In the genomic region with DNA sequence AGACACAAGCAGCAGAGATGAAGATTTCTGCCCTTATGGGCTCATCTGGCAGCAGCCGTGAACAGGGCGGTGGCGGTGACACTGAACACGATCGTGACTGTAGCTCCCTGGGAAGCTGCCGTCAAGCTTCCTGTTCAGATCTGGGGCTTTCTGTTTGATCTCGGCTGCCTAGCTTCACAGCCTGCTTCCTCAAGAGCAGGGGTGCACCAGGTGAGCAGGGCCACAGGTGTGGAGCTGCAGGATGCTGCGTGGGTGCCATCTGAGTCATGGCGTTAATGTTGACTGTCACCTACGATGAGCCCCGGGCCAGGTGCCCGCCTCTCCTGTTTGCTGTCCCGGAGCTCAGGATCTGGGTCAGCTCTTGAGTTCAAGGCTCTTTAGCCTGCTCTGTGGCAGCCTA, we compare ENCODE assay signal across 31 mouse cellular contexts. TPM values are rescaled to one million over a fixed set of nuclear protein-coding genes. Genes with fewer than 3 reads are reported as not detected.
A peak's percentile ranks its signal among the peaks of the same experiment; 100 is the strongest.
DNase-seq lines count a peak whose midpoint lies in the region; ATAC-seq lines count a peak whose summit lies in the region.
"Had no signal": no experiment of that assay in that cellular context is flagged by ENCODE, and none has a peak within 500 bp of the region (broad histone marks: within the 10 kb centered on the region; RNA-seq: fewer than 3 reads in every experiment).

No protein-coding gene starts in this region.

- no peak overlapping the region for H3K27ac ChIP-seq in forebrain, embryonic 12.5 days
- H3K27ac ChIP-seq: embryonic facial prominence, embryonic 13.5 days; forebrain, embryonic 10.5 days; gastrocnemius, adult 2 months; hindbrain, embryonic 13.5 days; left cerebral cortex, adult 2 months; liver, embryonic 15.5 days; lung, embryonic 15.5 days; neural tube, embryonic 12.5 days; stomach, postnatal 0 days had no signal

- peak; percentile 80 for DNase-seq in CD4-positive helper T cell, adult 2 months (ENCODE audit: low read depth, low spot score)
- DNase-seq in CD8-positive naive resting alpha-beta T cell, adult 2 months (ENCODE audit: low read depth in 2 of 2, low spot score in 2 of 2), result peak; percentile 44 to 57
- peak; percentile 82 for DNase-seq in naive thymus-derived CD4-positive, alpha-beta T cell, adult 2 months (ENCODE audit: low read depth)
- peak; percentile 82 for DNase-seq in thymus, postnatal 14 days
- no peak for DNase-seq in lung, postnatal 10 days
- DNase-seq in B cell, adult 2 months, result no peak
- no peak for DNase-seq in left cerebral cortex, adult 18-20 months (ENCODE audit: low spot score in 2 of 2)
- DNase-seq: adrenal gland, postnatal 10 days; cerebellum, adult 11 months; cerebellum, adult 9-10 months; cerebellum, postnatal 36 days; gastrocnemius, adult 2 months; gastrocnemius, postnatal 36 days; heart, adult 18-20 months; heart, postnatal 4 days; kidney, adult 11 months; kidney, postnatal 25 days; right cerebral cortex, adult 18-20 months had no signal

- no peak overlapping the region for H3K9ac ChIP-seq in forebrain, embryonic 12.5 days
- H3K9ac ChIP-seq: embryonic facial prominence, embryonic 13.5 days; hindbrain, embryonic 13.5 days; liver, embryonic 15.5 days; lung, embryonic 15.5 days; neural tube, embryonic 12.5 days had no signal

- no peak overlapping the region for H3K4me2 ChIP-seq in forebrain, embryonic 12.5 days
- H3K4me2 ChIP-seq: embryonic facial prominence, embryonic 13.5 days; heart, embryonic 11.5 days; hindbrain, embryonic 13.5 days; liver, embryonic 15.5 days; lung, embryonic 15.5 days; midbrain, embryonic 11.5 days; neural tube, embryonic 12.5 days had no signal

- H3K4me1 ChIP-seq in forebrain, embryonic 12.5 days, result peaks cover under 1% of the 10 kb centered on the region; the same call in 1 of the 2 replicates
- H3K4me1 ChIP-seq: embryonic facial prominence, embryonic 13.5 days; liver, embryonic 15.5 days; lung, embryonic 15.5 days; neural tube, embryonic 12.5 days had no signal

- no peak for ATAC-seq in forebrain, embryonic 12.5 days (ENCODE audit: low FRiP score)
- ATAC-seq: forebrain, embryonic 16.5 days; midbrain, embryonic 16.5 days had no signal

- H3K4me3 ChIP-seq in forebrain, embryonic 12.5 days (replicated peaks), result no peak overlapping the region
- H3K4me3 ChIP-seq: embryonic facial prominence, embryonic 13.5 days; forebrain, embryonic 10.5 days; gastrocnemius, adult 2 months; hindbrain, embryonic 13.5 days; left cerebral cortex, adult 2 months; liver, embryonic 15.5 days; lung, embryonic 15.5 days; neural tube, embryonic 12.5 days had no signal

- WGBS in forebrain, embryonic 12.5 days, result 89% methylated on average over 13 of the region's 13 CpGs

- no peaks in the 10 kb centered on the region for H3K9me3 ChIP-seq in forebrain, embryonic 12.5 days
- H3K9me3 ChIP-seq: embryonic facial prominence, embryonic 13.5 days; forebrain, embryonic 10.5 days; hindbrain, embryonic 13.5 days; liver, embryonic 15.5 days; lung, embryonic 15.5 days; neural tube, embryonic 12.5 days had no signal

- H3K36me3 ChIP-seq in forebrain, embryonic 12.5 days (replicated peaks), result no peaks in the 10 kb centered on the region
- H3K36me3 ChIP-seq: embryonic facial prominence, embryonic 13.5 days; forebrain, embryonic 10.5 days; hindbrain, embryonic 13.5 days; liver, embryonic 15.5 days; lung, embryonic 15.5 days; neural tube, embryonic 12.5 days had no signal

- no peaks in the 10 kb centered on the region for H3K27me3 ChIP-seq in forebrain, embryonic 12.5 days
- H3K27me3 ChIP-seq: embryonic facial prominence, embryonic 13.5 days; hindbrain, embryonic 13.5 days; liver, embryonic 15.5 days; neural tube, embryonic 12.5 days had no signal

RNA-seq across cellular contexts. Expression of a gene that starts 44.4 kb away (rescaled TPM):
- polyA plus RNA-seq in forebrain, embryonic 12.5 days (2016; fragmentation: Nextera tagmentation; extraction: Ambion mirVana), result 151 and 153 TPM in 2 replicates
- 10 to 100 TPM; 68.5 to 72.7 TPM for total RNA-seq in left cerebral cortex, adult 18-20 months (2021)

RNA-seq across cellular contexts. Expression of a gene that starts 44.7 kb away (rescaled TPM):
- 20.8 and 22.4 TPM in 2 replicates for polyA plus RNA-seq in forebrain, embryonic 12.5 days (2016; fragmentation: Nextera tagmentation; extraction: Ambion mirVana)
- total RNA-seq in left cerebral cortex, adult 18-20 months (2021), result 10 to 100 TPM; 89.4 to 91.9 TPM

Comparison
In these comparisons a context has a peak if more than half of its experiments do, and no peak if none do; other contexts are left out.
1. DNase-seq: peak in CD4-positive helper T cell, adult 2 months (single experiment), CD8-positive naive resting alpha-beta T cell, adult 2 months (2 of 2), naive thymus-derived CD4-positive, alpha-beta T cell, adult 2 months (single experiment) and thymus, postnatal 14 days (single experiment); none in lung, postnatal 10 days (single experiment), B cell, adult 2 months (0 of 2) and left cerebral cortex, adult 18-20 months (0 of 2).